Mouse (Mus musculus): Measurements from ENCODE around the gene Vezt.

GRCm38 (mm10) chr10:93999357-93999756 lies 36.3 kb downstream of the Vezt start:
- no peak for TF ChIP-seq POLR2A (IDR thresholded peaks at IDR 0.05; ENCODE audit: borderline replicate concordance, insufficient read depth, low read length)
- no peak for TF ChIP-seq CTCF (IDR thresholded peaks at IDR 0.05; ENCODE audit: borderline replicate concordance, insufficient read depth, low read depth, low read length)
